Mouse (Mus musculus): ENCODE results near the gene Sc5d.

The Sc5d gene

GRCm38 (mm10) chr9:42260481-42260880, 3.6 kb downstream of the Sc5d start:
- no peak for DNase-seq (ENCODE audit: low spot score in 2 of 2)

GRCm38 (mm10) chr9:42249112-42249511, 14.9 kb downstream of the Sc5d start:
- no peak for DNase-seq (ENCODE audit: low spot score in 2 of 2)

- DNase-seq (ENCODE audit: low spot score in 2 of 2), result no peak
Observed at GRCm38 (mm10) chr9:42246688-42247087, 17.4 kb downstream of the Sc5d start.

GRCm38 (mm10) chr9:42244173-42244572, 19.9 kb downstream of the Sc5d start:
- no peak for DNase-seq (ENCODE audit: low spot score in 2 of 2)

GRCm38 (mm10) chr9:42241021-42241420, 23.0 kb downstream of the Sc5d start:
- DNase-seq (ENCODE audit: low spot score in 2 of 2), result no peak

GRCm38 (mm10) chr9:42240583-42240992, 23.5 kb downstream of the Sc5d start:
- peak; percentile 43 to 55 for DNase-seq (ENCODE audit: low spot score in 2 of 2)

- no peak for DNase-seq (ENCODE audit: low spot score in 2 of 2)
Observed at GRCm38 (mm10) chr9:42238827-42239226, 25.2 kb downstream of the Sc5d start.

GRCm38 (mm10) chr9:42231116-42231515, 32.9 kb downstream of the Sc5d start:
- no peak for DNase-seq (ENCODE audit: low spot score in 2 of 2)

GRCm38 (mm10) chr9:42230333-42230732, 33.7 kb downstream of the Sc5d start:
- no peak for DNase-seq (ENCODE audit: low spot score in 2 of 2)

- no peak for DNase-seq (ENCODE audit: low spot score in 2 of 2)
Observed at GRCm38 (mm10) chr9:42229465-42230110, 34.5 kb downstream of the Sc5d start.

GRCm38 (mm10) chr9:42227804-42228203, 36.3 kb downstream of the Sc5d start:
- no peak for DNase-seq (ENCODE audit: low spot score in 2 of 2)

GRCm38 (mm10) chr9:42219001-42219660, 44.9 kb downstream of the Sc5d start:
- DNase-seq (ENCODE audit: low spot score in 2 of 2), result no peak

- DNase-seq (ENCODE audit: low spot score in 2 of 2), result peak; percentile 57 to 88
Observed at GRCm38 (mm10) chr9:42217685-42218084, 46.4 kb downstream of the Sc5d start.

- no peak for DNase-seq (ENCODE audit: low spot score in 2 of 2)
Observed at GRCm38 (mm10) chr9:42214116-42214515, 49.9 kb downstream of the Sc5d start.

GRCm38 (mm10) chr9:42213142-42213541, 50.9 kb downstream of the Sc5d start:
- DNase-seq (ENCODE audit: low spot score in 2 of 2), result no peak

- DNase-seq (ENCODE audit: low spot score in 2 of 2), result no peak
Observed at GRCm38 (mm10) chr9:42209666-42210065, 54.4 kb downstream of the Sc5d start.

GRCm38 (mm10) chr9:42208463-42208862, 55.6 kb downstream of the Sc5d start:
- no peak for DNase-seq (ENCODE audit: low spot score in 2 of 2)

- DNase-seq (ENCODE audit: low spot score in 2 of 2), result no peak
Observed at GRCm38 (mm10) chr9:42206750-42207149, 57.3 kb downstream of the Sc5d start.

- no peak for DNase-seq (ENCODE audit: low spot score in 2 of 2)
Observed at GRCm38 (mm10) chr9:42202271-42202670, 61.8 kb downstream of the Sc5d start.
